Mouse (Mus musculus): ENCODE measurements around the gene Gm49369.
"Not testable (repeated sequence)": the region's sequence is repeated elsewhere in the genome, so short reads cannot be mapped to it uniquely, and the experiment has no call there.

The Gm49369 gene

DNA sequence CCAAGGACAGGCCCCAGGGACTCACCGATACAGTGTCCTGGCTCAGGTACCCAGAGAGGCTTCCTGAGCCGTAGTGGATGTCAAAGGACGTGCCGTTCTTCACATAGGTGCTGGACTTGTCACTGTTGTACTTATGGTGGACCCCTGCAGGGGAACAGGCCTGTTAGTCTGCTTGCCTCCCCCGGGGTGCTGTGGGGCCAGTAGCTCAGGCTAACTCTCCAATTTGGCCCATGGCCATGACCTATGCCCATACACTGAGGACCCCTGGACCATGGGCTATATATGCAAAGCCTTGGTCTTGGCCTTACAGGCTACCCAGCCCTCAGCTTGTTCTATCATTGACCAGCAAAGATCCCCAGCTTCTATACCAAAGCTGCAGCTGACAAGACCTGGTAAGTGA is at the start of gene Gm49369:
TSS of gene Gm49369 (minus strand) at position 101 of the 400 bp plus-strand sequence.
- DNase-seq (ENCODE audit: low read depth, low spot score) = no peak

DNA sequence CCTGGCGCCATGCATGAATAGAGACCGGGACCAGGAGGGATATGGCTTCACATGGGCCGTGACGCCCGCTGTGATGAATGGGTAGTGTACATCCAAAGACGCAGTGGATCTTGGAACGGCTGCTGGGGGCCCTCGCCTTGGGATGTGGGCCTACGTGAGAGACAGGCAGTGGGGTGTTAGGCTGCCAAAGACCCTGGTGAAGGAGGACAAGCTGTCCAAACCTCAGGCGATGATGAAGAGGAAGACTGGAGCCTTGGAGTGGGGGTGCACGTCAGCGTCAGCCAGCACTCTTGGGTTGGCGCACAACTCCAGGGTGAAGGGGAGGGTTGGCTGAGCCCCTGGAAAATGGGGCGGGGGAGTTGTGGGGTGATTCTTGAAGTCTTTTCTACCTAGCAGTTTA is 48.6 kb upstream of the Gm49369 start:
- DNase-seq (ENCODE audit: low read depth, low spot score) = no peak

DNA sequence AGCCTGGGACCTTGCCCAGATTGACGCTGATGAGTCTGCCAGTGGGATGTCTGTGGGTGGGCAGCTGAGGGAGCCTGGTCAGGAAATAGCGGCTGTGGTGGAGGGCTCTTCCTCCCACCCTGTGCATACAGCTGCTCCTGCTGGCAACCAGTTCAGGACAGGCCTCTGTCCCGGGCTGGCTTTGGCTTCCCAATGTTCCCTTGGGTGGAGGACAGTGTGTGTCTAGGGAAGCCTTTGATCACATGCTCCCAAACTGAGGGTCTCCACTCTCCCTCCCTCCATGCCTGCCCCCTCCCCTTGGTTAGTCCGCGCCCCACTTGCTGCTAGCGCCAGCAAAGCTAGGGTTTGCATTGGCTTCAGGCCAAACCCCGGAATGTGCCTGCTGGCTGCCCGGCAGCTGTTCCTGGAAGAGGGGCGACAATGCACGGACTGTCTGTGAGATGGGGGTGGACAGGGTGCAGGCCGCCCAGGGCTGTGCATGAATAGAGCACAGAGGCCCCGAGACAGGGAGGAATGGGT is 47.8 kb upstream of the Gm49369 start:
- DNase-seq (ENCODE audit: low read depth, low spot score) = peak; percentile 63

DNA sequence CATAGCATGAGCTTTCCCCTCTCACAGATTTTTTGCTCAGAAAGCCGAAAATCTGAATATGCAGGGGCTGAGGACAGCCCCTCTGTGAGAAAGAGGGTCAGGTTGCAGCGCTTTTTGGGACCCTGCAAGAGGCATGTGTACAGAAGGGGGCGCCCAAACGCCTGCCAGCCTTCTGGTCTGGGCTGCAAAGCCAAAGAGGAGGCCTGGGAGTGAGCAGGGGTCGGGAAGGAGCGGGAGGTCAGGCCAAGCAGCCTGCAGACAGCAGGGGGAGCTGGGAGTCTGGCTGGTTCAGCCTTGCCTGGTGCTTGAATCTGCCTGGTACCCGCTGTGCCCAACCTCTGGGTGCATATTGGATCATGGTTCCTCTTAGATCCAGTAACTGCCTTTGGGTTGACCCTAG is 45.7 kb upstream of the Gm49369 start:
- DNase-seq (ENCODE audit: low read depth, low spot score) = peak; percentile 81

DNA sequence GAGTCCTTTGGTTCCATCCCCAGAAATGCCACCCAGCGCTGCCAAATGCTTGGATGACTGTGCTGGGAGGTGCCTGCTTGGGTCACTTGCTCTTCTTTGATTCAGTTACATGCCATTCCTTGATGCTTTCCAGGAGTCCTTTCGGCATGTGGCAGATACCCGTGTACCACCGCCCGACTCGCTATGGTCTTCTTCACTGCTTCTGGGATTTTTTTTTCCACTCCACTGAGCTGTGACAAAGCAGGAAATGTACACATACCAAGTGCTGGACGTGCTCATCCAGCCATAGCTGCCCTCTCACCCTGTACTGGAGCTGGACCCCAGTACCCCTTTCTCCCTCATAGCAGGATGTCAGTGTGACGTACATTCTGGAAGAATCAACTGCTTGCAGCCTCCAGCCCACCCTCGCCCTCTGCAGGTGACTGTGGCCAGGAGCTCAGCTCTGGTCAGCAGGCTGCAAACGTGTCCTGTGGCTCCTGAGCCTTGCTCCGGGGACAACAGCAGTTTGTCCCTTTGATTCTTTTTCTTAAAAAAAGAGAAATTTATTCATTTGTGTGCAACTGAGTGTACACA is 43.3 kb upstream of the Gm49369 start:
- no peak for DNase-seq (ENCODE audit: low read depth, low spot score)

DNA sequence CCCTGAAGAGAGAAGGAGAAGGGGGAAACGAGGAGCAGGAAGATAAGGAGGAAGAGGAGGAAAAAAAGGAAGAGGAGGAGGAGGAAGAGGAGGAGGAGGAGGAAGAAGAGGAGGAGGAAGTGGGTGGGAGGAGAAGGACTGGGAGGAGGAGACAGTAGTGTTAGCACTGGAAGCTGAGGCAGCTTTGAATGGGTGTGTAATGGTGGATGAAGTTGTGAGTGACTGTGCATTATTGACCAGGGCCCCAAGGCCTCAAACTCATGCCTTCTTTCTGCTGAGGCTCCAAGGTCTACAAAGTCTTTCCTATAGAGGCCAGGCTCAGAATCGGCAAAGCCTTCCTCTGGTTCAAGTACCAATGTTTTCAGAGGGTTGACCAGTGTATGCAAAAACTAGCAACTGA is 39.4 kb upstream of the Gm49369 start:
- DNase-seq (ENCODE audit: low read depth, low spot score) = no peak

DNA sequence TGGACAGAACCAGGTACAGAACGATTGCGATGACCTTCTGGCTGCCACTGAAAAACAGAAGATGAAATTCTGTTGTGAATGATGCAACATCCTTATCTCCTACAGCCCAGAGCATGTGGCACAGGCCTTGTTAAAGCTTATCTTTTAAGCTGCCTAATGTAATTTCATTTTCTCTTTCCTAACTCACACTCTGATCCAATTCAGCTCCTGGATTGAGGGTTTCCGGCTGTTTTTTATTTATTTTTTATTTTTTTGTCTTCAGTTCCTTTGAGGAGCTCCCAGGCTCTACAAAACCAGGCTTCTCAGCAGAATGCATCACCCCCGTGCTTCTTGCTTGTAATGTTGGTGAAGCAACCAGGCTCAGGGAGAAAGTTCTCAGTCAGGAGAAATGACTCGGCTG is 37.4 kb upstream of the Gm49369 start:
- no peak for DNase-seq (ENCODE audit: low read depth, low spot score)

DNA sequence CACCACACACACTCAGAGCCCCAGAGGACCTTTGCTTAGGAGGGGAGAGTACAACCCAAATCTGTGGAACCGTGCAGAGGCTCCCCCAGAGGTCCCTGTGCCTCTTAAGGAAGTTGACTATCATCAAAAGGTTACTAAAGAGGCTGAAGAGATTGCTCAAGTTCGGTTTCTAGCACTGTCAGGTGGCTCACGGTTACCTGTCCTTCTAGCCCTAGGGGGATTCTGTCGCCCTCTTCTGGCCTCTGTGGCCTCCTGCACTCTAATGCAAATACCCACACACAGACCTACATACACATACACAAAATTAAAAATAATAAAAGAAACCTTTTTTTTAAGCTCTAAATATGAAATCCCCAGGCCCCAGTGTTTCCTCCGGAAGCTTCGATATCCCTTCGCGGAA is 36.2 kb upstream of the Gm49369 start:
- no peak for DNase-seq (ENCODE audit: low read depth, low spot score)

DNA sequence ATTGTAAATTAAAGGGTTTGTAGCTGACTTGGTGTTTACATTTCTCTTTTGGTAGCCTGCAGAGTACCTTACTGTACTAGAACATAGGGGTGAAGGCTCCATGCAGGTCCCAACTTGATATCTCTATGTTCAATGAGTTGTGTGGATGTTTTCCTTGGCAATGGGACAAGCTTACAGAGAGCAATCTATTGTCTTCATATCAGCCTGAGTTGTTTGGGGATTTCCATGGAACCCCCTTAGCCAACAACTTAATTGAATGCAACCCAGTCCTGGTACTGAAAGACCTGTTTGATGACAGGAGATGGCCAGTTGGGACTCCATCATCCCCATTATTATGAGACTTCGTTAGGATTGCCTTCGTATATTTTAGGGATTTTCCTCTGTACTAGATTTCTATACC is 35.6 kb upstream of the Gm49369 start:
- DNase-seq (ENCODE audit: low read depth, low spot score) = no peak

DNA sequence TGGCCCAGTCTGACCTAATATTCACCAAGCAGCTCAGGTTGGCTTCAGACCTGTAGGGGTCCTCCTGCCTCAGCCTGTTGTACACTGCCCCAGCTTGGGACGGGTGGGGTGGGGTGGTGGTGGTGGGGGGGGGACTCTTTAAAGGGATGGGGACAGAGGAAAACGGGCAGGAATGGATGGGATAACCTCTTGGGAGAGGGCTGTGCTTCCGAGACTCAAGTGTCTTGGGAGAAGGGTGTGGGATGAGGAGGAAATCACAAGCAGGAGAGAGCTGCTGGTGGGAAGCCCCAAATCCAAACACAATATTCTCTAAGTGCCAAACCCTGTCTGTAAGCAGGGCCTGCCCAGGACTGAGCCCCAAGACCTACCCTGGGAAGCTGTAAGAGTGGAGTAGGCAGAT is 33.8 kb upstream of the Gm49369 start:
- DNase-seq (ENCODE audit: low read depth, low spot score) = no peak

DNA sequence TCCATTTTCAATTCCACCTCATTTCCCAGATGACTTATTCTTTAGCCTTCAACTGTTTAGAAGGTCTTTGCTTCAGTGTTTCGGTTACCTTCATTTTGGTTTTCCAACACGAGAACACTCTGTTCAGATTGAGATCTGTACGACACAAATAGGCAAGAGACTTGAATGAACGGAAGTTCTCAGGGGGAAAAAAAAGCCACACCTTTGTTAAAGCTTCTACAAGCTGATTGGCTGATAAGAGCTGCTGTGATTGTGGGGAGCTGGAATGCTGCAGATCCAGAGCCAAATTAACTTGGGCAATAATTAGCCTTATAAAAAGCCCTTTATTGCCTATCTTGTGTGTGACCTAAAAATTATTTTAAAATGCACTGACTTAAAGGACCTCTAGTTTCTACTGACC is 32.8 kb upstream of the Gm49369 start:
- DNase-seq (ENCODE audit: low read depth, low spot score) = no peak

DNA sequence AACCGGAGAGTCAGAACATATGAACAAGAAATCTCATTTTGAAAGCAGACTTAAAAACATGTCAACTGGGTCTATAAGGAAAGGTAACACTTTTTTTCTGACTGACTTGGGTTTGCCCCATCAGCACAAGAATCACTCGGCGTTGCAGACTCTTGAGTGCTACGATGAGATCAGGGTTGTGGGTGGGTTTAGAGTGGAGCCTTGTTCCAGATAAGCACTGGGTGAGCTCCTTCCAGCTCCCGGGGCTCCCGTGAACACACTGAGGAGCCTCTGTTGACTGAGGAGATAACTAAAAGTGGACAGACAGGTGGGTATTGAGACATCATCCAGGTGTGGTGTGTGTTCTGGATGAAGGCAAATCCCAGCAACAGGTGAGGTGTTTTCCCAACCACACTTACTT is 30.8 kb upstream of the Gm49369 start:
- no peak for DNase-seq (ENCODE audit: low read depth, low spot score)

DNA sequence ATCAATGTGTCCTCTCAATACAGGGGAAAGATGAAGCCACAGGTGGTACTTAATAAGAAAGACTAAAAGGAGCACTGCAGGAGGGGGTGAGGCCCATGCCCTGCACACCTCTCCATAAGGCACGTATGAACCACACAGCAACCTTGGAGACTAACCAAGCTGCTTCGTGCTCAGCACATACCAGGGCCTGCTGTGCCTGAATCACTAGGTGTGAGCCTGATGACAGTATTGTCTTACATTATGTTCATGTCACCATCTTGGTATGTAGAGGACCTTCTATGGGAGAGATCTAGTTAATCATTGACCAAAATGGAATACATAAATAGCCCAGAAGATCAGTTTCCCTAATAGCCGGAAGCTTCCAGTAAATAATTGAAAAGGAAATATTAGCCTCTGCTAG is 27.1 kb upstream of the Gm49369 start:
- DNase-seq (ENCODE audit: low read depth, low spot score) = no peak

DNA sequence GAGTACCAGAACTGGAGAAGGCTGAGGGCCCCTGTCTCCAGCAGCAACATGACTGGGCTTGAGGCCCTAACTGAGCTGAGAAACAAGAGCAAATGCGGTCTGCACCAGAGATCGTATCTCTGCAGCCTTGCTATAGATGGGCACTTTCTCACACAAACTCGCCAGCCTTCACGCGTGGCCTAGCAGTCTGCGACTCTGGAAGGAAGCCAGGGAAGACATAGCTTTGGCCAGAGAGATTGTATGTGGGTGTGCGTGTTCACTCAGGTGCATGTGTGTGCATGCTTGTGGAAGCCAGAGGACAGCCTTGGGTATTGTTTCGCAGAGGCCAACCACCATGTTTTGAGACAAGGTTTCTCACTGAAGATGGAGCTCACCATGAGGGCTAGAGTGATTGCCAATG is 26.2 kb upstream of the Gm49369 start:
- no peak for DNase-seq (ENCODE audit: low read depth, low spot score)

DNA sequence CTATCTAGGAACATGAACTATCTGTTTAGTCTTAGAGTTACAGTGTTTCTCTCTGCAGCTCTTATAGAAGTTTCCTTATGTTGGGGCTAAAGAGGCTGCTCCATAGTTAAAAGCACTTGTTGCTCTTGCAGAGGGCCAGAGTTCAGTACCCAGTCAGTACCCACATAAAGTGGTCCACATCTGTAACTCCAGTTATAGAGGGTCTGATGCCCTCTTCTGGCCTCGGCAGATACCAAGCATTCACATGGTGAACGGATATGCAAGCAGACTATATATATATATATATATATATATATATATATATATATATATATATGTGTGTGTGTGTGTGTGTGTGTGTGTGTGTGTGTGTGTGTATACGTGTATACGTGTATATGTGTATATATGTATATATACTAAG is 25.5 kb upstream of the Gm49369 start:
- DNase-seq (ENCODE audit: low read depth, low spot score) = no peak

DNA sequence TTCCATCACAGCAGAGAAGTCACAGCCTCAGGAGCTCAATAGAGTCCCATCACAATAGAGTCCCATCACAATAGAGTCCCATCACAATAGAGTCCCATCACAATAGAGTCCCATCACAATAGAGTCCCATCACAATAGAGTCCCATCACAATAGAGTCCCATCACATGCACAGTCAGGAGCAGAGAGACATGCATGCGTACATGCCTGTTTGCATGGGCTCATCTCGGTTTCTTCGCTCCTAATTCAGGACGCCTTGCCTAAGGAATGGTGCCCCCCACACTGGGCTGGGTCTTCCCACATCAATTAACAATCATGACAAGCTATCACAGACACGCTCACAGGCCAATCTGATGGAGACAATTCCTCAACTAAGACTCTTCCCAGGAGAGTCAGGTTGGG is 22.7 kb upstream of the Gm49369 start:
- not testable (repeated sequence) for DNase-seq (ENCODE audit: low read depth, low spot score)

DNA sequence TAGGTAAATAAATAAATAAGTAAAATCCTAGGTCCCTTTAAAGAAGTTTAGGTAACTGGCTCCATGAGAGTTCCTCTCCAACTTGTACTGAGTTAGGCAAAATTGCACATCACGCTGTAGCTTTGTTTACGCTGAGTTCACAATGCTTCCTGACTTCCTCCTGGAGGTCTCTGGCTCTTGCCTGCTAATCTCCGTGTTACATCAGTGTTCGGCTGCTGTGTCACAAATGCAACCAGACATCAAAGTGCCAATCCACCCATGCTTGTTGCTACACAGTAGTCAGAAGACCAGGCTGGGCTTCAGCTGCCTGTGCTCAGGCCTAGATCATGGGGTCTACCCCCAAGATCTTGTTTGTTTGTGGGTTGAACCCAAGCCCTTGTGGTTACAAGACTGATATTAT is 21.1 kb upstream of the Gm49369 start:
- DNase-seq (ENCODE audit: low read depth, low spot score) = no peak

DNA sequence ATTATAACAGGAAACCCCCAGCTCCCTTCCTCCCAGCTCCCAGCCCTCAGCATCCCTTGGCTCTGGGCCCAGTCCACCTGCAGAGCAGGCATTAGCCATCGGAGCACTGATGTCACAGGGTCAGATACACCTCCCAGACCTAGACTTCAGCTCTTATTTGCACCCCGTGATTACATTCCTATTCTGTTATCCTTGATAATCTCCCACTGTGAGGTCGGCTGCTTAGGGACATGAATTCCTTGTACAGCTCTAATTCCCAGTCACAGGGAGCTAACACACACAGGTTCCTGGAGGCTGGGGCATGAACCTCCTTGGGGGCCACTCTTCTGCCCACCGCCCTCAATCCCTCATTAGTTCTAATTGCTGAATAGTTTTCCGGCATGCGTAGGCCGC is 18.3 kb upstream of the Gm49369 start:
- DNase-seq (ENCODE audit: low read depth, low spot score) = no peak

DNA sequence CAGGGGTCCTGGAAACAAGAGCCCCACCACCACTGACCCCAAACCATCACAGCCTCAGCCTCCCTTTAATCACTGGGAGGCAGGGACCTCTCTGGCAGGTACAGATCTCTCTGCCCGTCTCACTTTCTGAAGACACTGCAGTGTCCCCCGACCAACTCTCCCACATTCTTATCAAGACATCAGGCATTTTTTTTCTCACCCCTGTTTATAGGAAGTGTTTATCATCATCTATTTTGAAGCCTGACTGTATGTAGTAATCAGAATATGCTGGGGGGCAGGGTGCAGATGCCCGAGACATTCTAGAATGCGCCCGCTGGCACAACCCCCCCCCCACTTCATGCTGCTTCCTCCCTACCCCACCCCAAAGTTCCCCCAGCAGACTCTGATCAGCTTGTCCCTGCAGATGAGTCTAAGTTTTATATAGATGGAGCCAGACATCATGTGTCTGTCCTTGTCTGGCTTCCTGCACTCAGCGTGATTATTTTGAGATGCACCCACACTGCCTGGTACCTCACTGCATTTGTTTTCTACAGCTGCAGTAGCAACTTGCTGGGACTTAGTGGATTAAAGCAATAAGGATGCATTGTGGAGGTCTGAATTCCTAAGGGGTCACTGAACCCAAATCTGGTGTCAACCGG is 17.8 kb upstream of the Gm49369 start:
- no peak for DNase-seq (ENCODE audit: low read depth, low spot score)

DNA sequence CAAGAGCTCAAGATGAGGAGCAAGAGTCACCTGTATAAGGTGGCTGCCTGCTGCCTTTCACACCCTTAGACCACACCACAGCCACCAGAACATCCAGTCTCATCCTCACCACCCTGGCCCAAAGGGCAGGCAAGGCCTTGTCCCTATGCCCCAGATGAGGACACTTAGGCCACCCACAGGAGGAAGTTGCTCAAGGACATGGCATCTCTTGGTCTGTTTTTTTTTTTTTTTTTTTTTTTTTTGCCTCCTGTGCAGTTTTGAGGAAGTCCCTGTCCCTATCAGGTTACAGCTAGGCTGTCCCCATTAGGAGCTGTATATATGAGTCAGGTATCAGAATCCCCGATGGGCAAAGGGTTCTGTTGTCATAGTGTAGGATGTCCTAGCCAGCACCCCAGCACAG is 16.8 kb upstream of the Gm49369 start:
- no peak for DNase-seq (ENCODE audit: low read depth, low spot score)

DNA sequence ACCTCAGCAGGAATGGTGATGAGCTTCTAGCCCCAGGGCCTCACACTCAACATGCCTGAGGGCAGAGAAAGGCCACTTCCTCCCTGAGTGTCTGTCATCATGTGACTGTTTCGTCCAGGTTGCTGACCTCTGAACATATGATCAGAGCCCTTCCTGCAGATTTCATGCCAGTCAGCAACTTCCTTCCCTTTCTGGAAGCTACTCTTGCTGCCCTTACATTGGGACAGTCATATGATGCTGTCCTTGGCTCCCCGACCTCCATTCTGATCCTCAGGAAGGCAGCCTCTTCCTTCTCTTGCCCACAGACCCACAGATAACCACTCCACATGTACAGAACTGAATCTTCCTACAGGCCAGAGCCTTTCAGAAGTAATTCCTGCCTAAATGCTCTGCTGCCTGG is 15.6 kb upstream of the Gm49369 start:
- peak; percentile 7 for DNase-seq (ENCODE audit: low read depth, low spot score)

DNA sequence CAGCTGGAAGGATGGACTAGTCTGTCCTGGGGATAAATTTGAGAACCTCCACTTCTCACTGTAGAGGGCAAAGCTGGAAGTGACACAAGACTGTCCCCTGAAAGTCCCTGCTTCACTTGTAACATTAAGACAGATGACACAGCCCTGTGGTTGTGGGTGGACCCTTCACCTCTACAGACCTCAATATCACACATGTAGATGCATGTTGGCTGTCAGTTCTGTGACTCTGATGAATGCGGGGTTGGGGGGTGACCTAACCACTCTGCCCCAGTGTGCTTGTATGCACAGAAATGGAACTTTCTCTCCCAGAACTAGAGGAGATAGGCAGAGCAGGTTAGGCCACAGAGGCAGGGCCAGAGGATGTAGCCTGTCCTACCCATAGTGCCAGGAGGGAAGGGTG is 14.1 kb upstream of the Gm49369 start:
- DNase-seq (ENCODE audit: low read depth, low spot score) = no peak

DNA sequence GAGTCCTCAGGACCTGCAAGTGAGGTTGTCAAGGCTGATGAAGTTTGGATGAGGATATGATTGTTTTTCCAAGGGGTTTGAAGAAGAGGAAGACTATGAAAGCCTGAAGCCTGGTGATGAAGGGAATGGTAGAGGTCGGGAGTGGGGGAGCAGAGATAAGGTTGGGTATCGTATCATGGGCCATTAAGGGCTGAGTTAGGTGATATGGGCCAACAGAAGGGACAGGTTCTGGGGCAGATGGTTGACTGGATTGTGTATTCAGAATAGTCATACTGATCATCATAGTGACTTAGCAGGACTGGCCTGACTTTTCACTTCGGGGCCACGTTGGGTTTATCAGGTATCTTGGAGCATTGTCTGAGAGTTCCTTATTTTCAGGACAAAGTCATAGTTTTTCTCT is 13.0 kb upstream of the Gm49369 start:
- DNase-seq (ENCODE audit: low read depth, low spot score) = no peak

Measured in mesoderm, embryonic 11.5 days (tissue).